ENCODE assay signal across 8 mouse cellular contexts in genomic region chr5:139745771-139746170, GRCm38 (mm10). TPM values are rescaled to one million over a fixed set of nuclear protein-coding genes. Genes with fewer than 3 reads are reported as not detected.
DNase-seq lines count a peak whose midpoint lies in the region; ATAC-seq and TF ChIP-seq lines count a peak whose summit lies in the region.

No protein-coding gene starts in this region.

- no peaks in the 10 kb centered on the region for H3K27me3 ChIP-seq in hindbrain, postnatal 0 days (ENCODE audit: insufficient read depth, low read length)
- peaks cover 5% of the 10 kb centered on the region; the same call in 1 of the 2 replicates for H3K27me3 ChIP-seq in liver, embryonic 12.5 days (replicated peaks)

- H3K4me2 ChIP-seq in hindbrain, postnatal 0 days (ENCODE audit: low read depth, low read length), result no peak overlapping the region
- H3K4me2 ChIP-seq in liver, embryonic 12.5 days, result no peak overlapping the region

- no peak overlapping the region for H3K4me3 ChIP-seq in embryonic fibroblast, embryonic 13.5 days (ENCODE audit: insufficient read depth, low read length)
- no peak overlapping the region for H3K4me3 ChIP-seq in hindbrain, postnatal 0 days (ENCODE audit: low read length)
- no peak overlapping the region for H3K4me3 ChIP-seq in liver, embryonic 12.5 days

- DNase-seq in left cerebral cortex, postnatal 10 days (ENCODE audit: extremely low spot score in 1 of 2, low spot score in 2 of 2), result peak; percentile 27 to 60
- DNase-seq in left cerebral cortex, adult 11 months (ENCODE audit: low spot score), result no peak
- DNase-seq in adrenal gland, adult 2 months, result peak; percentile 77
- DNase-seq in hindbrain, postnatal 0 days (ENCODE audit: low spot score), result peak; percentile 78
- peak; percentile 56 for DNase-seq in ovary, postnatal 14 days (ENCODE audit: low spot score)
- DNase-seq in right cerebral cortex, postnatal 25 days, result no peak

- H3K9me3 ChIP-seq in hindbrain, postnatal 0 days (ENCODE audit: low read length), result no peaks in the 10 kb centered on the region
- H3K9me3 ChIP-seq in liver, embryonic 12.5 days (replicated peaks), result no peaks in the 10 kb centered on the region

- peak; percentile 78 for TF ChIP-seq CTCF in embryonic fibroblast, embryonic 13.5 days (IDR thresholded peaks at IDR 0.05; ENCODE audit: borderline replicate concordance, insufficient read depth, low read length)
- peak; percentile 84 for TF ChIP-seq CTCF in hindbrain, postnatal 0 days (IDR thresholded peaks at IDR 0.05; ENCODE audit: low read depth)

- TF ChIP-seq POLR2A in embryonic fibroblast, embryonic 13.5 days (IDR thresholded peaks at IDR 0.05; ENCODE audit: low read depth, low read length), result no peak

- no peaks in the 10 kb centered on the region for H3K36me3 ChIP-seq in hindbrain, postnatal 0 days (ENCODE audit: insufficient read depth, low read length)
- peaks cover 7% of the 10 kb centered on the region for H3K36me3 ChIP-seq in liver, embryonic 12.5 days

- H3K4me1 ChIP-seq in embryonic fibroblast, embryonic 13.5 days (ENCODE audit: control insufficient read depth, insufficient read depth, low read length), result no peaks in the 10 kb centered on the region
- no peaks in the 10 kb centered on the region for H3K4me1 ChIP-seq in hindbrain, postnatal 0 days (ENCODE audit: insufficient read depth, low read length)
- H3K4me1 ChIP-seq in liver, embryonic 12.5 days, result peaks cover 35% of the 10 kb centered on the region

- WGBS in hindbrain, postnatal 0 days, result 4% methylated on average over 3 of the region's 3 CpGs
- 4% methylated on average over 3 of the region's 3 CpGs for WGBS in liver, embryonic 12.5 days (ENCODE audit: insufficient replicate concordance)

- H3K27ac ChIP-seq in embryonic fibroblast, embryonic 13.5 days (ENCODE audit: insufficient read depth, low read length), result no peak overlapping the region
- no peak overlapping the region for H3K27ac ChIP-seq in hindbrain, postnatal 0 days
- H3K27ac ChIP-seq in liver, embryonic 12.5 days, result no peak overlapping the region

- H3K9ac ChIP-seq in hindbrain, postnatal 0 days (replicated peaks; ENCODE audit: low read length), result no peak overlapping the region
- no peak overlapping the region for H3K9ac ChIP-seq in liver, embryonic 12.5 days

- intact Hi-C loops in left cerebral cortex, postnatal 10 days (cut with DNase I), result loop anchor here (10.0 kb wide), 1 partner anchor 411 kb away; no protein-coding TSS in a partner anchor

- ATAC-seq in hindbrain, postnatal 0 days, result peak; percentile 78
- ATAC-seq in liver, embryonic 12.5 days, result peak; percentile 77

RNA-seq across cellular contexts. Expression of gene Micall2, which starts 9.6 kb away (rescaled TPM):
- 1 to 10 TPM; 4.3 to 4.6 TPM for total RNA-seq in left cerebral cortex, postnatal 10 days (2021)
- 10 to 100 TPM in 1 of 2 experiments, 1 to 10 TPM in 1; 6.0 to 14.7 TPM for total RNA-seq in adrenal gland, adult 2 months (2021)
- polyA plus RNA-seq in adrenal gland, adult 2 months (2012; rRNA removed), result 6.1 and 7.6 TPM in 2 replicates
- 13.3 and 17.0 TPM in 2 replicates for polyA plus RNA-seq in embryonic fibroblast, embryonic 13.5 days (2011; ENCODE audit: insufficient read length, low read depth, missing spikeins)
- total RNA-seq in hindbrain, postnatal 0 days (2014; rRNA removed), result 11.0 and 13.9 TPM in 2 replicates
- 8.8 and 10.7 TPM in 2 replicates for polyA plus RNA-seq in hindbrain, postnatal 0 days (2015; fragmentation: Nextera tagmentation; extraction: Ambion mirVana)
- polyA plus RNA-seq in liver, embryonic 12.5 days (2016; fragmentation: Nextera tagmentation; extraction: Ambion mirVana), result 15.5 and 18.3 TPM in 2 replicates

RNA-seq across cellular contexts. Expression of gene Ints1, which starts 29.7 kb away (rescaled TPM):
- total RNA-seq in left cerebral cortex, postnatal 10 days (2021), result 100 to 1,000 TPM in 1 of 2 experiments, 10 to 100 TPM in 1; 93.4 to 106 TPM
- 10 to 100 TPM; 50.6 to 55.9 TPM for total RNA-seq in adrenal gland, adult 2 months (2021)
- 77.2 and 91.0 TPM in 2 replicates for polyA plus RNA-seq in adrenal gland, adult 2 months (2012; rRNA removed)
- 40.0 and 43.6 TPM in 2 replicates for polyA plus RNA-seq in embryonic fibroblast, embryonic 13.5 days (2011; ENCODE audit: insufficient read length, low read depth, missing spikeins)
- 126 and 158 TPM in 2 replicates for total RNA-seq in hindbrain, postnatal 0 days (2014; rRNA removed)
- 23.2 and 24.3 TPM in 2 replicates for polyA plus RNA-seq in hindbrain, postnatal 0 days (2015; fragmentation: Nextera tagmentation; extraction: Ambion mirVana)
- 21.8 and 23.3 TPM in 2 replicates for polyA plus RNA-seq in liver, embryonic 12.5 days (2016; fragmentation: Nextera tagmentation; extraction: Ambion mirVana)

RNA-seq across cellular contexts. Expression of gene Mafk, which starts 45.5 kb away (rescaled TPM):
- 1 to 10 TPM; 7.0 to 7.8 TPM for total RNA-seq in left cerebral cortex, postnatal 10 days (2021)
- 10 to 100 TPM; 32.1 to 34.1 TPM for total RNA-seq in adrenal gland, adult 2 months (2021)
- polyA plus RNA-seq in adrenal gland, adult 2 months (2012; rRNA removed), result 28.8 and 29.8 TPM in 2 replicates
- polyA plus RNA-seq in embryonic fibroblast, embryonic 13.5 days (2011; ENCODE audit: insufficient read length, low read depth, missing spikeins), result 12.9 and 17.4 TPM in 2 replicates
- total RNA-seq in hindbrain, postnatal 0 days (2014; rRNA removed), result 12.9 and 13.1 TPM in 2 replicates
- polyA plus RNA-seq in hindbrain, postnatal 0 days (2015; fragmentation: Nextera tagmentation; extraction: Ambion mirVana), result 6.5 and 7.0 TPM in 2 replicates
- polyA plus RNA-seq in liver, embryonic 12.5 days (2016; fragmentation: Nextera tagmentation; extraction: Ambion mirVana), result 47.7 and 48.9 TPM in 2 replicates

Comparison
In these comparisons a context has a peak if more than half of its experiments do, and no peak if none do; other contexts are left out.
1. DNase-seq: peak in left cerebral cortex, postnatal 10 days (2 of 2), adrenal gland, adult 2 months (single experiment), hindbrain, postnatal 0 days (single experiment) and ovary, postnatal 14 days (single experiment); none in left cerebral cortex, adult 11 months (single experiment) and right cerebral cortex, postnatal 25 days (single experiment).